Mouse (Mus musculus): ENCODE results near the gene Igf2bp1.

GRCm38 (mm10) chr11:95911579-95911978 lies 94.2 kb downstream of the Igf2bp1 start:
- no peak for TF ChIP-seq CTCF (IDR thresholded peaks at IDR 0.05; ENCODE audit: low read depth)
- TF ChIP-seq EP300 (optimal IDR thresholded peaks at IDR 0.05) = no peak
